Mouse (Mus musculus) subcutaneous adipose tissue, adult 2 months (tissue): Measurements from ENCODE around the gene Mrpl39. TPM values are rescaled to one million over a fixed set of nuclear protein-coding genes. Genes with fewer than 3 reads are reported as not detected.

ENCODE experiments used
- polyA plus RNA-seq: library from polyadenylated mRNA; depleted of rRNA; stranded (reverse); fragments of >200 nt; gene quantifications from 2 replicates; pipeline ENCODE4 v1.2.3, GENCODE M21; 2012; ENCODE audit warnings: low replicate concordance; rRNA removed

Mrpl39 gene
- 10.5 and 11.8 TPM in 2 replicates for polyA plus RNA-seq

DNA sequence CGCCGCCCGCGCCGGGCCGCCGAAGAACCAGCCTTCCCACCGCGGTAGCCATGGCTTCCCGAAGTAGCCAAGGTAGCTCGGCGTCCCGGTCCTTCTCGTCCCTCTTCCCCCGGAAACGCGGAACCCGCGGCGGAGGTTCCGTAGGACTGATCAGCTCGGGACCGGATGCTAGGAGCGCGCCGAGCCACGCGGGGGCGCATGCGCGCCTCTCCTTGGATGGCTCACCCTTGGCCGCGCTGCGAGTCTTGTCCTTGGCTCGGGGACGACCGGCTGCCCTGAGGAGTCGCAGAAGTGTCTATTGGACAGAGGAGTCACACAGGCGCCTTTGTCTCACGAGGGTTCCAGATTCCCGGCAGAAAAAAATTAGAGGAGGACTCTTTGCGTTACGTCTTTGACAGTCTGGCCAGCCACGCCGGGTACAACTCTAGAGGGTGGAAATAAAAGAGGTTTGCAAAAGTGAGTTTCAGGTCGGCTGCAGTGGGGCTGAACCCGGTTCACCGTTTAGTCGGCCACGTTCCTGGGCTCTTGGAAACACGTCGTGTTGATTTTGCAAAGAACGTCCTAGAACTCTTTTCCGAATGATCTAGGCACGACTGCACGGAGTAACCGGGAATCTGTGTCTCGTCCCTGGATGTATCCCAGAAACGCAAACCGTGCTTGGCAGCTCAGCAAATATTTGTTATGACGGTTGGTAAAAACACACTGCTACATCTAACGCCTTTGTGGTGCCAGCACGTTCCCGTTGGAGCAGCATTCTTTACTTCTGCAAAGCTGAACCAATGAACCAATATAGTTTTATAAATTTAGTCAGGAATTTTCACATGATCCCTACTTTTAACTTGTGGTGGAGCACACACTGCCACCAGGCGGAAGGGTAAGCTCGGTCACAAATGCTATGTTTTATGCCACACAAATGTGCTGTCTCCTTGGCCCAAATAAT, at the start of gene Mrpl39:
Gene Mrpl39, minus strand, starts transcription at position 577 of the 940 bp plus-strand sequence.

DNA sequence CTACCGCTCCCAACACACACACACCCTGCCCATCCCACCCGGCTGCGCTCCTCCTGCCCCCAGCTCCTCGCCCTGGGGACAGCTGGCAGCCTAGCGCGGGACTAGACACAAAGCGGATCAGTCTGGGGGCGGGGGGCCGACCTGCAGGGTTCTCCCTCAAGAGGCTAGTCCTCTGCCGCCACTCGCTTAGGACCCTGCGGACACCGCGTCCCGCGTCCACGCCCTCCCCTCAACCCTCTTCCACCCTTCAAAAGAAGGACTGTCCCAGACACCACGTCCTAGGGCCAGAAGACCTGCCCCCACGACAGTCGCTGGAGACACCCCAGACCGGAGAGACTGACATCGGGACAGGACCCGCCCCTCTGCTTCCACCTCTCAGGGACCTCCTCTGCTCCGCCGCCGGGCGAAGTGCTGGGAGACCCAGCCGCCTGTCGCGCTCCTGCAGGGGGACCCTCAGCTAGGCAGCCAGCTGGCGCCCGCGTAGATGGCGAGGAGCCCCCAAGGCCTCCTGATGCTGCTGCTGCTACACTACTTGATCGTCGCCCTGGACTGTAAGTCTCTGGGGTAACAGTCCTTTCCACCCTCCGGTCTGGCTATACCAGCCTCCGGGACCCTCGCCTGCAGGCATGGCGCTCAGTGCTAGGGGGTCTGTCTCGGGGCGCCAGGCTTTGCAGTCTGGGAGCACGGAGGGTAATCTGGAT, 38.6 kb upstream of the Mrpl39 start, which contains the start of gene Jam2:
Gene Jam2, plus strand, starts transcription at position 121 of the 701 bp plus-strand sequence.

Other genes starting within 250 kb of the Mrpl39 start
- not detected in 2 replicates for gene A730009L09Rik, start 220.6 kb downstream of the Mrpl39 start, polyA plus RNA-seq
- gene Jam2, start 38.4 kb upstream of the Mrpl39 start, polyA plus RNA-seq = 23.5 and 37.0 TPM in 2 replicates
- 8.2 and 11.8 TPM in 2 replicates for gene Gabpa, start 99.2 kb upstream of the Mrpl39 start, polyA plus RNA-seq
- 170 and 191 TPM in 2 replicates for gene Atp5j, start 99.9 kb upstream of the Mrpl39 start, polyA plus RNA-seq